Mouse (Mus musculus): ENCODE measurements around the gene Zbtb41.

GRCm38 (mm10) chr1:139378861-139379620 lies 43.0 kb upstream of the Zbtb41 start:
- TF ChIP-seq CTCF (IDR thresholded peaks at IDR 0.05; ENCODE audit: low read depth, low read length), result peak; percentile 39
- no peak for TF ChIP-seq POLR2A (IDR thresholded peaks at IDR 0.05; ENCODE audit: insufficient read depth, low read length)
- no peak for TF ChIP-seq EP300 (IDR thresholded peaks at IDR 0.05; ENCODE audit: insufficient read depth, low read depth, low read length)
